Mouse (Mus musculus): Measurements from ENCODE around the gene Pou2f2. TPM values are rescaled to one million over a fixed set of nuclear protein-coding genes. Genes with fewer than 3 reads are reported as not detected.
A peak's percentile ranks its signal among the peaks of the same experiment; 100 is the strongest.

The Pou2f2 gene
- polyA plus RNA-seq, 1 experiment from 2014 or later = 4.2 TPM

- no peak overlapping the region for H3K4me3 ChIP-seq (ENCODE audit: low read depth, low read length)
- 65% methylated on average over 15 of the region's 25 CpGs for WGBS
- 0 out of 2 replicates have a peak, but pooled peaks have one; percentile 36 for ATAC-seq (replicated peaks; ENCODE audit: insufficient number of reproducible peaks, low FRiP score, low TSS enrichment, low read depth)
- no peaks in the 10 kb centered on the region for H3K36me3 ChIP-seq (replicated peaks; ENCODE audit: control insufficient read depth, insufficient read depth, low read depth, low read length)
- no peak for DNase-seq (ENCODE audit: low spot score)
- H3K4me1 ChIP-seq (ENCODE audit: control insufficient read depth, insufficient read depth, low read length) = no peaks in the 10 kb centered on the region
- H3K9me3 ChIP-seq (replicated peaks; ENCODE audit: control insufficient read depth, low read length) = no peaks in the 10 kb centered on the region
- no peaks in the 10 kb centered on the region for H3K27me3 ChIP-seq (ENCODE audit: control insufficient read depth, insufficient read depth, low read length)
- H3K9ac ChIP-seq (replicated peaks; ENCODE audit: low read length) = no peak overlapping the region
- H3K4me2 ChIP-seq (ENCODE audit: low read depth, low read length) = no peak overlapping the region
- H3K27ac ChIP-seq (replicated peaks; ENCODE audit: low read depth, low read length) = no peak overlapping the region
Observed at GRCm38 (mm10) chr7:25120061-25120834, 59.3 kb downstream of the Pou2f2 start.

DNA sequence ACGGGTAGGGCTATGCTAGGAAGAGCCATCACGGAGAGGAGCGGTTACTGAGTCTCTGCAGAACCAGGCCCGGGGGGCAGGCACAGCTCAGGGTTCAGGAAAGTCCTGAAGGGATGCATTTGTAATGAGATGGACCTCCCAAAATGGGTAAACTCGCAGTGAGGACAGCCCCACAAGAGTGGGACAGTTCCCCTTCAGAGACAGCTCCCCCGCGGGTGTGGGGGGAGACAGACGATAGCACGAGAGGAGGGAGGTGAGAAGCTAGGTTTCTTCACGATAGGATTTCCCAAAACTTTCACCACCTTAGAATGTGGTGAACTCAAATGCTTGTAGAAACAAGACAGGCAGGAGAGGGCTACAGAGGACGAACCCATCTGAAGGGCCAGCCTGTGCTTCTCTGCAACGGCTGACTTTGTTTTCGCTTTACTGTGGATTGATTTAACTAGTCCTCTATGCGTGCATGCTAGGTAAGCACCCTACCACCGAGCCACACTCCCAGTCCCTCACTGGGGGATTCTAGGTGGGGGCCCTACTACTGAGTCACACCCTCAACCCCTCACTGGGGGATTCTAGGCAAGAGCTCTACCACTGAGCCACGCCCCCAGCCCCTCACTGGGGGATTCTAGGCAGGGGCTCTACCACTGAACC is 66.4 kb downstream of the Pou2f2 start:
- DNase-seq (ENCODE audit: low spot score) (no peak), ATAC-seq (replicated peaks; ENCODE audit: insufficient number of reproducible peaks, low FRiP score, low TSS enrichment, low read depth) (no peak)
- Histone ChIP-seq H3K9ac (replicated peaks; ENCODE audit: low read length) (no peak overlapping the region), H3K27ac (replicated peaks; ENCODE audit: low read depth, low read length) (no peak overlapping the region), H3K4me1 (ENCODE audit: control insufficient read depth, insufficient read depth, low read length) (no peaks in the 10 kb centered on the region), H3K4me2 (ENCODE audit: low read depth, low read length) (no peak overlapping the region), H3K27me3 (ENCODE audit: control insufficient read depth, insufficient read depth, low read length) (no peaks in the 10 kb centered on the region), H3K9me3 (replicated peaks; ENCODE audit: control insufficient read depth, low read length) (no peaks in the 10 kb centered on the region), H3K36me3 (replicated peaks; ENCODE audit: control insufficient read depth, insufficient read depth, low read depth, low read length) (no peaks in the 10 kb centered on the region), H3K4me3 (ENCODE audit: low read depth, low read length) (no peak overlapping the region)
- WGBS = 85% methylated on average over 16 of the region's 16 CpGs

GRCm38 (mm10) chr7:25112178-25112955 is 67.2 kb downstream of the Pou2f2 start:
- Histone ChIP-seq H3K4me2 (ENCODE audit: low read depth, low read length) (no peak overlapping the region), H3K27ac (replicated peaks; ENCODE audit: low read depth, low read length) (no peak overlapping the region), H3K9me3 (replicated peaks; ENCODE audit: control insufficient read depth, low read length) (no peaks in the 10 kb centered on the region), H3K36me3 (replicated peaks; ENCODE audit: control insufficient read depth, insufficient read depth, low read depth, low read length) (no peaks in the 10 kb centered on the region), H3K4me3 (ENCODE audit: low read depth, low read length) (no peak overlapping the region), H3K9ac (replicated peaks; ENCODE audit: low read length) (no peak overlapping the region), H3K4me1 (ENCODE audit: control insufficient read depth, insufficient read depth, low read length) (no peaks in the 10 kb centered on the region), H3K27me3 (ENCODE audit: control insufficient read depth, insufficient read depth, low read length) (no peaks in the 10 kb centered on the region)
- ATAC-seq (replicated peaks; ENCODE audit: insufficient number of reproducible peaks, low FRiP score, low TSS enrichment, low read depth) (no peak), DNase-seq (ENCODE audit: low spot score) (no peak)
- WGBS = 90% methylated on average over 17 of the region's 17 CpGs

DNA sequence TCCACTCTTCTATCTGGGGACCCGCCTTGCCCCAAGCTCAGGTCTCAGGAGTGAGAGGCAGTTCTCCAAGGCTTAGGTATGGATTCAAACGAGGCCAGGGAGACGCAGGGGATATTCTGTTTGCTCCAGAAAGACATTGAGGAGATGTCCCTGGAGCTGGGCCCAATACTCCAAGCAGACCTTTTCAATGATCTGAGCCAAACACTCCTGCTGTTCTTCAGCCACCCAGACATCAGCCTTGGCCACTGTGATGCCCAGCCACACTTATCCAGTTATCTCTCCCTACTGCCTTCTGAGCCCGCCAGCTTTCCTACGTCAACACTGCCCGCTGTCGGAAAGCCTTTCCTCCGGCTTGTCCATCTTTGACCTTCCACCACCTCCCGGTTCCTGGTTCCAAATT is 69.2 kb downstream of the Pou2f2 start:
- DNase-seq (ENCODE audit: low spot score) (no peak), ATAC-seq (replicated peaks; ENCODE audit: insufficient number of reproducible peaks, low FRiP score, low TSS enrichment, low read depth) (no peak)
- WGBS = 84% methylated on average over 9 of the region's 9 CpGs
- Histone ChIP-seq H3K27ac (replicated peaks; ENCODE audit: low read depth, low read length) (no peak overlapping the region), H3K4me2 (ENCODE audit: low read depth, low read length) (no peak overlapping the region), H3K27me3 (ENCODE audit: control insufficient read depth, insufficient read depth, low read length) (no peaks in the 10 kb centered on the region), H3K4me3 (ENCODE audit: low read depth, low read length) (no peak overlapping the region), H3K36me3 (replicated peaks; ENCODE audit: control insufficient read depth, insufficient read depth, low read depth, low read length) (no peaks in the 10 kb centered on the region), H3K9ac (replicated peaks; ENCODE audit: low read length) (no peak overlapping the region), H3K9me3 (replicated peaks; ENCODE audit: control insufficient read depth, low read length) (no peaks in the 10 kb centered on the region), H3K4me1 (ENCODE audit: control insufficient read depth, insufficient read depth, low read length) (no peaks in the 10 kb centered on the region)

DNA sequence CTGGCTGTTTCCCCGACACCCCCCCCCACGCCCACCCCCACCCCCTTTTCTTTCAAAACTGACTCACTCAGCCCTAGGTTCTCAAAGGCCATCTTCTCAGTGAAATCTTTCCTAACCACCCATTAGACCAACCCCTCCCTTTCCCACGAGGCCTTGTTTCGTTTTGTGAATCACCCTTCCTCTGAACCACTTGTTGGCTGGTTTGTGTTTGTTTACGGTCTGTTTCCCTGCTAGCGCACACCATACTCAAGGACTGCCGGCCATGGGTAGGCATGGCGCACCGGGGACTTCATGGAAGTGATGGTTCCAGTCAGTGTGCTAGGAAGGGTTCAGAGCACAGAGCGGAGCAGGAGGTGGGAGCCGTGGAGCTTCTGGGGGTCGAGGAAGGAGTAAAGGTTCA is 70.2 kb downstream of the Pou2f2 start:
- 75% methylated on average over 12 of the region's 12 CpGs for WGBS

GRCm38 (mm10) chr7:25106790-25107502 is 72.6 kb downstream of the Pou2f2 start:
- Histone ChIP-seq H3K36me3 (replicated peaks; ENCODE audit: control insufficient read depth, insufficient read depth, low read depth, low read length) (no peaks in the 10 kb centered on the region), H3K4me1 (ENCODE audit: control insufficient read depth, insufficient read depth, low read length) (no peaks in the 10 kb centered on the region), H3K27ac (replicated peaks; ENCODE audit: low read depth, low read length) (no peak overlapping the region), H3K4me2 (ENCODE audit: low read depth, low read length) (no peak overlapping the region), H3K9ac (replicated peaks; ENCODE audit: low read length) (no peak overlapping the region), H3K9me3 (replicated peaks; ENCODE audit: control insufficient read depth, low read length) (no peaks in the 10 kb centered on the region), H3K4me3 (ENCODE audit: low read depth, low read length) (no peak overlapping the region), H3K27me3 (ENCODE audit: control insufficient read depth, insufficient read depth, low read length) (no peaks in the 10 kb centered on the region)
- ATAC-seq (replicated peaks; ENCODE audit: insufficient number of reproducible peaks, low FRiP score, low TSS enrichment, low read depth) (no peak), DNase-seq (ENCODE audit: low spot score) (no peak)
- WGBS = 50% methylated on average over 16 of the region's 17 CpGs

More for the DNA sequence above, 70.2 kb downstream of the Pou2f2 start:
- H3K9ac ChIP-seq (replicated peaks; ENCODE audit: low read length) = no peak overlapping the region
- DNase-seq (ENCODE audit: low spot score) (no peak), ATAC-seq (replicated peaks; ENCODE audit: insufficient number of reproducible peaks, low FRiP score, low TSS enrichment, low read depth) (no peak)
- no peaks in the 10 kb centered on the region for H3K9me3 ChIP-seq (replicated peaks; ENCODE audit: control insufficient read depth, low read length)
- H3K27ac ChIP-seq (replicated peaks; ENCODE audit: low read depth, low read length) = no peak overlapping the region
- no peaks in the 10 kb centered on the region for H3K4me1 ChIP-seq (ENCODE audit: control insufficient read depth, insufficient read depth, low read length)
- no peaks in the 10 kb centered on the region for H3K27me3 ChIP-seq (ENCODE audit: control insufficient read depth, insufficient read depth, low read length)
- H3K36me3 ChIP-seq (replicated peaks; ENCODE audit: control insufficient read depth, insufficient read depth, low read depth, low read length) = no peaks in the 10 kb centered on the region
- H3K4me3 ChIP-seq (ENCODE audit: low read depth, low read length) = no peak overlapping the region
- no peak overlapping the region for H3K4me2 ChIP-seq (ENCODE audit: low read depth, low read length)

DNA sequence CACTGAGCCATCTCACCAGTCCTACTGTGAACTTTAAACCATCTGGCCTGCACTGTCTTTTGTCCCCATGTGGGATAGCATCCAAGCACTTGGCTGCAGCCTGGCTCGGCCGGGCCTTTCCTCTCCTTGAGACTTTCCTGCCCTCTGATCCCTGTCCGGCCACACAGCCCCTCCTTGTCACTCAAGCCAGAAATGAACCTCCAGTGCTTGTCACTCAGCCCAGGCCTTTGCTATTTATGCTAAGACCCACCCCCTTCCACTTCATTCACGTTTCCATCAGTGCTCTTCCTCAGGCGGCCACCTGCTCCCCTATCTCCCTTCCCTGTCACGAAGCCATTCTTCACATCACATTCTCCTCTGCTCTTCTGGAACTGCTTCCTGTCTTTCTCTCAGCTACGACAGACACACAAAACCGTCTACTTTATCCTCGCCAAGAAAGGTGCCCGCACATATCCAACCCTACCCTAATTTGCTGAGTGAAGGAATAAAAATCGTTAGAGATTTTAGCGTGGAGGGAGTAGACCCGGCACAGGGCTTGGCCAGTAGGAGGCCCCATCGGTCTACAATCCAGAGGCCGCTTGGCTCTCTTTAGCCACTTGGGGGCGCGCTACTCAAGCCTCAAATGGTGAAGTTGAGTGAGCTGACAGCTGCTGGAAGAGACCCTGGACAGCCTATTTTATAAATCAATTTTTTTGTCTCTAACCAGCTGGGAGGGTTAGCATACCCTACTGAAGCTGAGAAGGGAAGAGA is 73.9 kb downstream of the Pou2f2 start:
- DNase-seq (ENCODE audit: low spot score) = peak; percentile 87
- no peak overlapping the region for H3K27ac ChIP-seq (replicated peaks; ENCODE audit: low read depth, low read length)
- no peak overlapping the region for H3K4me3 ChIP-seq (ENCODE audit: low read depth, low read length)
- H3K9ac ChIP-seq (replicated peaks; ENCODE audit: low read length) = no peak overlapping the region
- WGBS = 22% methylated on average over 17 of the region's 17 CpGs
- H3K9me3 ChIP-seq (replicated peaks; ENCODE audit: control insufficient read depth, low read length) = no peaks in the 10 kb centered on the region
- H3K36me3 ChIP-seq (replicated peaks; ENCODE audit: control insufficient read depth, insufficient read depth, low read depth, low read length) = no peaks in the 10 kb centered on the region
- H3K4me1 ChIP-seq (ENCODE audit: control insufficient read depth, insufficient read depth, low read length) = no peaks in the 10 kb centered on the region
- H3K4me2 ChIP-seq (ENCODE audit: low read depth, low read length) = no peak overlapping the region
- H3K27me3 ChIP-seq (ENCODE audit: control insufficient read depth, insufficient read depth, low read length) = no peaks in the 10 kb centered on the region
- no peak for ATAC-seq (replicated peaks; ENCODE audit: insufficient number of reproducible peaks, low FRiP score, low TSS enrichment, low read depth)
